In the genomic region with DNA sequence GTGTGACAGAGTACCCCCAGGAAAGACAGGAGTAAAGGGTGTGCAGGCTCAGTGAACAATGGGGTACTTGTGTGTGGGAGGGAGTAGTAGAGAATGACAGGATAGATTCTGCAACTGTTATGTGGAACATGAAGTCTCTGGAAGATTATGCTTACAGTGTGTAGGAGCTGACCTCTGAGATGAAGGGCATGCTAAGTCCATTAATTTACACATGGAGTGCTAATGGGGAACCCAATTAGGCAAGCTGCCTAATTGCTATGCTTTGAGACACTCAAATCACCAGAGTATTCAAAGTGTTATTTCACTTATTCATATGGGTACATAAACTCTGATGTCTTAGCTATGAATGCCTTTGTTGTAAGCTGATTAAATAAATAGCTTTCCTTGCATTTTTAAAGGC, we compare ENCODE assay signal across 20 mouse cellular contexts.
DNase-seq lines count a peak whose midpoint lies in the region; ATAC-seq and TF ChIP-seq lines count a peak whose summit lies in the region.
"Had no signal": no experiment of that assay in that cellular context is flagged by ENCODE, and none has a peak within 500 bp of the region (broad histone marks: within the 10 kb centered on the region; RNA-seq: fewer than 3 reads in every experiment).

No protein-coding gene starts in this region.

- no peak overlapping the region for H3K4me3 ChIP-seq in midbrain, embryonic 12.5 days
- no peak overlapping the region for H3K4me3 ChIP-seq in midbrain, postnatal 0 days (ENCODE audit: low read depth, low read length)
- no peak overlapping the region for H3K4me3 ChIP-seq in forebrain, embryonic 13.5 days
- H3K4me3 ChIP-seq: embryonic facial prominence, embryonic 13.5 days; heart, embryonic 10.5 days; heart, embryonic 15.5 days; hindbrain, embryonic 13.5 days had no signal

- H3K4me2 ChIP-seq in midbrain, embryonic 12.5 days (replicated peaks): no peak overlapping the region
- no peak overlapping the region for H3K4me2 ChIP-seq in midbrain, postnatal 0 days (ENCODE audit: low read depth, low read length, poor library complexity, severe bottlenecking)
- no peak overlapping the region for H3K4me2 ChIP-seq in forebrain, embryonic 13.5 days
- H3K4me2 ChIP-seq: embryonic facial prominence, embryonic 13.5 days; heart, embryonic 15.5 days; hindbrain, embryonic 13.5 days had no signal

- no peak overlapping the region for H3K27ac ChIP-seq in midbrain, embryonic 12.5 days (replicated peaks)
- no peak overlapping the region for H3K27ac ChIP-seq in midbrain, postnatal 0 days (ENCODE audit: low read depth, low read length)
- H3K27ac ChIP-seq in forebrain, embryonic 13.5 days: no peak overlapping the region
- H3K27ac ChIP-seq: embryonic facial prominence, embryonic 13.5 days; heart, embryonic 10.5 days; heart, embryonic 15.5 days; hindbrain, embryonic 13.5 days; hindbrain, postnatal 0 days had no signal

- H3K9me3 ChIP-seq in midbrain, embryonic 12.5 days: no peaks in the 10 kb centered on the region
- no peaks in the 10 kb centered on the region for H3K9me3 ChIP-seq in midbrain, postnatal 0 days (ENCODE audit: low read length)
- H3K9me3 ChIP-seq in forebrain, embryonic 13.5 days (replicated peaks): no peaks in the 10 kb centered on the region
- H3K9me3 ChIP-seq: embryonic facial prominence, embryonic 13.5 days; heart, embryonic 10.5 days; heart, embryonic 15.5 days; hindbrain, embryonic 13.5 days had no signal

- no peak for DNase-seq in midbrain, postnatal 0 days (ENCODE audit: low spot score)
- peak; percentile 20 for DNase-seq in Muller cell, postnatal 12 days (ENCODE audit: inconsistent ontology term)
- peak; percentile 16 for DNase-seq in retina, postnatal 7 days (ENCODE audit: low read depth, low spot score)
- no peak for DNase-seq in cerebellum, postnatal 10 days
- DNase-seq: adrenal gland, adult 8-10 months; adrenal gland, postnatal 36 days; cerebellum, adult 11 months; cerebellum, adult 8-10 months; cerebellum, postnatal 25 days; gastrocnemius, postnatal 10 days; heart, adult 18-20 months; heart, postnatal 14 days had no signal

- H3K9ac ChIP-seq in midbrain, embryonic 12.5 days (replicated peaks): no peak overlapping the region
- H3K9ac ChIP-seq in midbrain, postnatal 0 days (replicated peaks; ENCODE audit: low read length, poor library complexity, severe bottlenecking): no peak overlapping the region
- no peak overlapping the region for H3K9ac ChIP-seq in forebrain, embryonic 13.5 days
- H3K9ac ChIP-seq: embryonic facial prominence, embryonic 13.5 days; heart, embryonic 15.5 days; hindbrain, embryonic 13.5 days had no signal

- H3K27me3 ChIP-seq in midbrain, embryonic 12.5 days: no peaks in the 10 kb centered on the region
- H3K27me3 ChIP-seq in midbrain, postnatal 0 days (ENCODE audit: insufficient read depth, low read length): no peaks in the 10 kb centered on the region
- no peaks in the 10 kb centered on the region for H3K27me3 ChIP-seq in forebrain, embryonic 13.5 days
- H3K27me3 ChIP-seq: CH12.LX; embryonic facial prominence, embryonic 13.5 days; heart, embryonic 15.5 days; hindbrain, embryonic 13.5 days had no signal

- H3K4me1 ChIP-seq in midbrain, embryonic 12.5 days: 0 out of 2 replicates have a peak, but pooled peaks cover 4% of the 10 kb centered on the region
- H3K4me1 ChIP-seq in midbrain, postnatal 0 days (ENCODE audit: insufficient read depth, low read length): no peaks in the 10 kb centered on the region
- H3K4me1 ChIP-seq in forebrain, embryonic 13.5 days: peaks cover 20% of the 10 kb centered on the region
- H3K4me1 ChIP-seq: embryonic facial prominence, embryonic 13.5 days; heart, embryonic 10.5 days; heart, embryonic 15.5 days had no signal

- no peak for TF ChIP-seq CTCF in midbrain, postnatal 0 days (IDR thresholded peaks at IDR 0.05)

- no peaks in the 10 kb centered on the region for H3K36me3 ChIP-seq in midbrain, embryonic 12.5 days
- no peaks in the 10 kb centered on the region for H3K36me3 ChIP-seq in midbrain, postnatal 0 days (ENCODE audit: insufficient read depth, low read length)
- no peaks in the 10 kb centered on the region for H3K36me3 ChIP-seq in forebrain, embryonic 13.5 days (ENCODE audit: poor library complexity, severe bottlenecking)
- H3K36me3 ChIP-seq: embryonic facial prominence, embryonic 13.5 days; heart, embryonic 10.5 days; heart, embryonic 15.5 days; hindbrain, embryonic 13.5 days had no signal

- ATAC-seq in midbrain, embryonic 12.5 days (ENCODE audit: low FRiP score, low read depth): peak; percentile 24; the same call in 1 of the 2 replicates
- ATAC-seq in midbrain, postnatal 0 days (ENCODE audit: low FRiP score): no peak
- peak; percentile 70 for ATAC-seq in forebrain, embryonic 13.5 days
- ATAC-seq: hindbrain, postnatal 0 days had no signal

Comparison
In these comparisons a context has a peak if more than half of its experiments do, and no peak if none do; other contexts are left out.
1. DNase-seq: peak in Muller cell, postnatal 12 days (single experiment) and retina, postnatal 7 days (single experiment); none in midbrain, postnatal 0 days (single experiment) and cerebellum, postnatal 10 days (0 of 2).